Mouse (Mus musculus): ENCODE results near the gene Oxsm. TPM values are rescaled to one million over a fixed set of nuclear protein-coding genes. Genes with fewer than 3 reads are reported as not detected.

Oxsm gene
- polyA plus RNA-seq, 1 experiment from 2014 or later: 1.3 TPM

- WGBS: 93% methylated on average over 2 of the region's 2 CpGs
- ATAC-seq (ENCODE audit: low FRiP score, low TSS enrichment) (no peak), DNase-seq (no peak)
- H3K4me3 ChIP-seq (replicated peaks; ENCODE audit: low read depth, low read length): no peak overlapping the region
- H3K4me1 ChIP-seq (ENCODE audit: control insufficient read depth, insufficient read depth, low read length): no peaks in the 10 kb centered on the region
- peaks cover 12% of the 10 kb centered on the region; the same call in 1 of the 2 replicates for H3K36me3 ChIP-seq (ENCODE audit: control insufficient read depth, insufficient read depth, low read length)
- H3K9ac ChIP-seq (replicated peaks; ENCODE audit: low read length): no peak overlapping the region
- no peaks in the 10 kb centered on the region for H3K9me3 ChIP-seq (ENCODE audit: control insufficient read depth, low read length)
- no peak overlapping the region for H3K4me2 ChIP-seq (ENCODE audit: low read length)
- no peaks in the 10 kb centered on the region for H3K27me3 ChIP-seq (ENCODE audit: control insufficient read depth, insufficient read depth, low read length)
- H3K27ac ChIP-seq (replicated peaks; ENCODE audit: low read depth, low read length): no peak overlapping the region
Observed at GRCm38 (mm10) chr14:16269776-16270175, 20.2 kb upstream of the Oxsm start.

- Histone ChIP-seq H3K27ac (replicated peaks; ENCODE audit: low read depth, low read length) (no peak overlapping the region), H3K9me3 (ENCODE audit: control insufficient read depth, low read length) (no peaks in the 10 kb centered on the region), H3K4me2 (ENCODE audit: low read length) (no peak overlapping the region), H3K27me3 (ENCODE audit: control insufficient read depth, insufficient read depth, low read length) (no peaks in the 10 kb centered on the region), H3K4me1 (ENCODE audit: control insufficient read depth, insufficient read depth, low read length) (no peaks in the 10 kb centered on the region), H3K9ac (replicated peaks; ENCODE audit: low read length) (no peak overlapping the region), H3K36me3 (ENCODE audit: control insufficient read depth, insufficient read depth, low read length) (peaks cover 11% of the 10 kb centered on the region; the same call in 1 of the 2 replicates), H3K4me3 (replicated peaks; ENCODE audit: low read depth, low read length) (no peak overlapping the region)
- no peak for ATAC-seq (ENCODE audit: low FRiP score, low TSS enrichment)
- no peak for DNase-seq
- WGBS: 95% methylated on average over 5 of the region's 5 CpGs
Observed at GRCm38 (mm10) chr14:16267028-16267427, 17.4 kb upstream of the Oxsm start.

- Histone ChIP-seq H3K27ac (replicated peaks; ENCODE audit: low read depth, low read length) (no peak overlapping the region), H3K27me3 (ENCODE audit: control insufficient read depth, insufficient read depth, low read length) (no peaks in the 10 kb centered on the region), H3K36me3 (ENCODE audit: control insufficient read depth, insufficient read depth, low read length) (peaks cover 18% of the 10 kb centered on the region), H3K4me1 (ENCODE audit: control insufficient read depth, insufficient read depth, low read length) (no peaks in the 10 kb centered on the region), H3K4me3 (replicated peaks; ENCODE audit: low read depth, low read length) (no peak overlapping the region), H3K9ac (replicated peaks; ENCODE audit: low read length) (no peak overlapping the region), H3K4me2 (ENCODE audit: low read length) (no peak overlapping the region), H3K9me3 (ENCODE audit: control insufficient read depth, low read length) (no peaks in the 10 kb centered on the region)
- DNase-seq (no peak), ATAC-seq (ENCODE audit: low FRiP score, low TSS enrichment) (no peak)
- 82% methylated on average over 3 of the region's 3 CpGs for WGBS
Observed at GRCm38 (mm10) chr14:16261869-16262268, 12.3 kb upstream of the Oxsm start.

- Histone ChIP-seq H3K27ac (replicated peaks; ENCODE audit: low read depth, low read length) (no peak overlapping the region), H3K4me2 (ENCODE audit: low read length) (no peak overlapping the region), H3K4me1 (ENCODE audit: control insufficient read depth, insufficient read depth, low read length) (no peaks in the 10 kb centered on the region), H3K4me3 (replicated peaks; ENCODE audit: low read depth, low read length) (no peak overlapping the region), H3K9me3 (ENCODE audit: control insufficient read depth, low read length) (no peaks in the 10 kb centered on the region), H3K27me3 (ENCODE audit: control insufficient read depth, insufficient read depth, low read length) (no peaks in the 10 kb centered on the region), H3K9ac (replicated peaks; ENCODE audit: low read length) (no peak overlapping the region), H3K36me3 (ENCODE audit: control insufficient read depth, insufficient read depth, low read length) (peaks cover 24% of the 10 kb centered on the region)
- 78% methylated on average over 6 of the region's 6 CpGs for WGBS
- no peak for DNase-seq
- no peak for ATAC-seq (ENCODE audit: low FRiP score, low TSS enrichment)
Observed at GRCm38 (mm10) chr14:16260541-16260940, 10.9 kb upstream of the Oxsm start.

DNA sequence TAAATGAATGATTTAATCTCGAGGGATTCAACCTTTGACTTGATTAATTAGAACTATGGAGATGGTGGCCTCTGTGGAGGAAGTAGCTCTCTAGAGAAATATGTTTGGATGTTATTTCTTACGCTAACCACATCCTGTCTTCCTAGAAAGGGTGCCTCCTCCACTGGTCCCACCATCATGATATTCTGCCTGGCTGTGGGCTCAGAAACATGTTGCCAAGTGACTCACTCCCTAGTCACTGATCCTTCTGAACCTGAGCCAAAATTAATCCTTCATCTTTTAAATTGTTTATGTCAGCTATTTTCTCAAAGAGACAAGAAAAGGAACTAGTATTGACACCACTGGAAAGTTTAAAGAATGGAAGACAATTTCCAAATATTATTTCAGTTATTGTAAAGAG lies 6.6 kb upstream of the Oxsm start:
- Histone ChIP-seq H3K4me1 (ENCODE audit: control insufficient read depth, insufficient read depth, low read length) (no peaks in the 10 kb centered on the region), H3K36me3 (ENCODE audit: control insufficient read depth, insufficient read depth, low read length) (peaks cover 24% of the 10 kb centered on the region), H3K4me2 (ENCODE audit: low read length) (no peak overlapping the region), H3K4me3 (replicated peaks; ENCODE audit: low read depth, low read length) (no peak overlapping the region), H3K27me3 (ENCODE audit: control insufficient read depth, insufficient read depth, low read length) (no peaks in the 10 kb centered on the region), H3K9ac (replicated peaks; ENCODE audit: low read length) (no peak overlapping the region), H3K9me3 (ENCODE audit: control insufficient read depth, low read length) (no peaks in the 10 kb centered on the region), H3K27ac (replicated peaks; ENCODE audit: low read depth, low read length) (no peak overlapping the region)
- no peak for DNase-seq
- WGBS: 80% methylated on average over 2 of the region's 2 CpGs
- no peak for ATAC-seq (ENCODE audit: low FRiP score, low TSS enrichment)

DNA sequence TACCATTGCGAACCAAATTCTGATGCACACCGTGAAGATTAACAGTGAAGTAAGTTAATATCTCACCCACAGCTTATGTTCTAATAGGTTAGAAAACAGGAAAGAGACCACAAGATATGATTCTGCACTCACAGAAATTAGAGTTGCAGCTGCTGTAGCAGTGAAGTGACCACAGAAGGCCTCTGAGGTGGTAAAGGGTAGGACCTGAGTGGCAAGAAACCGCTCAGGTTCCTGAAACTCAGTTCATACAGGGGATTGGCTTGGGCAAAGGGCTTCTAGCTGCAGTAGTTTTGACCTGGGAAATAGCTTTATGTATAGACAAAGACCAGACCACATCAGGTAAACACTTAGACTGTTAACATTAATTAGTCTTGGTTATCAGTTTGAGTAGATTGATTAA lies 6.1 kb upstream of the Oxsm start:
- DNase-seq (no peak), ATAC-seq (ENCODE audit: low FRiP score, low TSS enrichment) (no peak)
- no peak overlapping the region for H3K9ac ChIP-seq (replicated peaks; ENCODE audit: low read length)
- no peaks in the 10 kb centered on the region for H3K9me3 ChIP-seq (ENCODE audit: control insufficient read depth, low read length)
- H3K4me2 ChIP-seq (ENCODE audit: low read length): no peak overlapping the region
- no peaks in the 10 kb centered on the region for H3K27me3 ChIP-seq (ENCODE audit: control insufficient read depth, insufficient read depth, low read length)
- H3K4me3 ChIP-seq (replicated peaks; ENCODE audit: low read depth, low read length): no peak overlapping the region
- 0 out of 2 replicates have a peak, but pooled peaks cover under 1% of the 10 kb centered on the region for H3K4me1 ChIP-seq (ENCODE audit: control insufficient read depth, insufficient read depth, low read length)
- no peak overlapping the region for H3K27ac ChIP-seq (replicated peaks; ENCODE audit: low read depth, low read length)
- WGBS: 95% methylated on average over 3 of the region's 3 CpGs
- H3K36me3 ChIP-seq (ENCODE audit: control insufficient read depth, insufficient read depth, low read length): peaks cover 23% of the 10 kb centered on the region

DNA sequence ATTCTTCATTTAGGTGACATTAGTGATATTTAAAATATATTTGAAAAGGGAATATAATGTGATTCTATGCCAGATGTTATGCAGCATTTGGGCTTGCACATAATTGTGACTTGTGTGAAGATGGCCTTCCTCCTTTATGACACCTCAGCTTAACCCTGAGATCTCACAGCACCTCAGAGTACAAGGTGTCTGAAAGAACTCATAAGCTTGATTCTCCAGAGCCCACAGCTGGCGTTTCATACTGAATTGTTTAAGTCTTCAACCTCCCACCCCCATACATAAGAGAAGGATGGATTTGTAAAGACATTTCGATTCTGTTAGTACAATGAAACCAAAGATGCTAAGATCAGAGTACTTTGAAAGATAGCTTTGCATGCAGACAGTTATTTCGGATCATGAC lies 491 bp upstream of the Oxsm start:
- H3K4me2 ChIP-seq (ENCODE audit: low read length): peak overlapping the region; percentile 93
- WGBS: 70% methylated on average over 3 of the region's 3 CpGs
- no peak overlapping the region for H3K27ac ChIP-seq (replicated peaks; ENCODE audit: low read depth, low read length)
- no peaks in the 10 kb centered on the region for H3K9me3 ChIP-seq (ENCODE audit: control insufficient read depth, low read length)
- peaks cover 9% of the 10 kb centered on the region for H3K4me1 ChIP-seq (ENCODE audit: control insufficient read depth, insufficient read depth, low read length)
- peak overlapping the region; percentile 90 for H3K9ac ChIP-seq (replicated peaks; ENCODE audit: low read length)
- no peak for DNase-seq
- H3K36me3 ChIP-seq (ENCODE audit: control insufficient read depth, insufficient read depth, low read length): peaks cover under 1% of the 10 kb centered on the region; the same call in 1 of the 2 replicates
- H3K27me3 ChIP-seq (ENCODE audit: control insufficient read depth, insufficient read depth, low read length): no peaks in the 10 kb centered on the region
- H3K4me3 ChIP-seq (replicated peaks; ENCODE audit: low read depth, low read length): peak overlapping the region; percentile 79
- no peak for ATAC-seq (ENCODE audit: low FRiP score, low TSS enrichment)

DNA sequence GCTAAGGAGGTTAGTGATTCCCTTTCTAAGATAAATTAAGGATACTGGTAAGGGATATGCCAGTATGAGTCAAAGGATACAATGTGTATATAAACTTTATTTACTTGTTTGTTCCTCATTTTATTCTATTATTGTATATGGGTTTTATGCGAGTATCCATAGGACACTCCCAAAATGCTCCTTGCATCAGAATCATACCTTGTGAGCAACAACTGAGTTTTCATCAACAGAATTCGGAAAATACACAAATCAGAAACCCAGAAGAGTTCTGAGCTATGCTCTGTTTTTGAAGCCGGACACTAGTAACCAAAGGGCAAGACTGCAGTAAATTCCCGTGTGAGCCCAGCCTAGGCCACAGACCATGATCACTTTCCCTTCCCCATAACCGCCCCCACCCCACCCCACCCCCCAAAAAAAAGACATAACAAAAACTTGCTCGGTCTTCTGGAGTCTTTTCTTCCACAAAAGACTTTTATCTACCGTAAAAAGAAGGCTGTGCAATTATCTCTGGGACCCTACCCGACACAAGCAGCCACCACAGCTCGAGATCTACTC lies 928 bp downstream of the Oxsm start:
- DNase-seq: no peak
- H3K36me3 ChIP-seq (ENCODE audit: control insufficient read depth, insufficient read depth, low read length): no peaks in the 10 kb centered on the region
- peak overlapping the region; percentile 85; the same call in 1 of the 2 replicates for H3K27ac ChIP-seq (replicated peaks; ENCODE audit: low read depth, low read length)
- peak overlapping the region; percentile 93 for H3K4me2 ChIP-seq (ENCODE audit: low read length)
- ATAC-seq (ENCODE audit: low FRiP score, low TSS enrichment): peak; percentile 28
- peaks cover 12% of the 10 kb centered on the region for H3K4me1 ChIP-seq (ENCODE audit: control insufficient read depth, insufficient read depth, low read length)
- 15% methylated on average over 9 of the region's 9 CpGs for WGBS
- H3K27me3 ChIP-seq (ENCODE audit: control insufficient read depth, insufficient read depth, low read length): no peaks in the 10 kb centered on the region
- no peaks in the 10 kb centered on the region for H3K9me3 ChIP-seq (ENCODE audit: control insufficient read depth, low read length)
- H3K4me3 ChIP-seq (replicated peaks; ENCODE audit: low read depth, low read length): peak overlapping the region; percentile 79
- peak overlapping the region; percentile 90 for H3K9ac ChIP-seq (replicated peaks; ENCODE audit: low read length)

GRCm38 (mm10) chr14:16248135-16248534 lies 1.5 kb downstream of the Oxsm start:
- WGBS: 75% methylated on average over 3 of the region's 3 CpGs
- Histone ChIP-seq H3K9me3 (ENCODE audit: control insufficient read depth, low read length) (no peaks in the 10 kb centered on the region), H3K4me1 (ENCODE audit: control insufficient read depth, insufficient read depth, low read length) (peaks cover 14% of the 10 kb centered on the region), H3K27me3 (ENCODE audit: control insufficient read depth, insufficient read depth, low read length) (no peaks in the 10 kb centered on the region), H3K27ac (replicated peaks; ENCODE audit: low read depth, low read length) (no peak overlapping the region), H3K9ac (replicated peaks; ENCODE audit: low read length) (no peak overlapping the region), H3K36me3 (ENCODE audit: control insufficient read depth, insufficient read depth, low read length) (no peaks in the 10 kb centered on the region), H3K4me3 (replicated peaks; ENCODE audit: low read depth, low read length) (no peak overlapping the region), H3K4me2 (ENCODE audit: low read length) (peak overlapping the region; percentile 93)
- DNase-seq: no peak
- ATAC-seq (ENCODE audit: low FRiP score, low TSS enrichment): no peak
